Mouse (Mus musculus) common myeloid progenitor, adult 5-6 weeks (primary cell): ENCODE measurements around the gene Uckl1. TPM values are rescaled to one million over a fixed set of nuclear protein-coding genes. Genes with fewer than 3 reads are reported as not detected.

Source experiments
- ATAC-seq: replicated peaks from 2 replicates; pipeline ENCODE4 v1.8.0; 2016; ENCODE audit warnings: low read depth, mild to moderate bottlenecking, moderate TSS enrichment, inconsistent platforms; ENCODE audit not compliant: poor library complexity, severe bottlenecking
- total RNA-seq: library from RNA; stranded (forward); fragments of 200-1000, 187-1606 nt; gene quantifications from 2 replicates; pipeline ENCODE4 v1.2.3, GENCODE M21; 2017

Uckl1 gene
- total RNA-seq, 1 experiment from 2014 or later = 50.7 TPM

GRCm38 (mm10) chr2:181591528-181592085 lies 6.9 kb upstream of the Uckl1 start, which contains the start of gene Prpf6:
Prpf6 (plus strand) TSS chr2:181591868.
- peak; percentile 13; the same call in 1 of the 2 replicates for ATAC-seq

DNA sequence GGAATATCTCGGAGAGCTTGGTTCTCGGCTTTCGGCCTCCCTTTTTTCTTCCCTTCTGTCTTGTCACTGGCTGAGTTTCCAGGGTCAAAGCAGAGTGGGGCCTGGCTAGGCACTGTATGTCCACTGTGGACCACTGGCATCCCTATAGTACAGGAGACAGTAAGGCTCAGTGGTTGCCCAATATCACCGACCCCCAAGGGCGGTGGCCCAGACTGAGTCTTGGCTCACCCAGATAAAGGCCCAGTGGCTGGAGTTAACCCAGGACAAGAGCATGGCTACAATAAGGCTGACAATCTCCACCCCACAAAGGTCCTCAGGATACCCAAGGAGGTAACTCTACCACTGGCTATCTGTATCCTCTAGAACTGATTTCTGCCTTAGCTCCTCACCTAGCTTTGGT lies 5.8 kb upstream of the Uckl1 start:
- ATAC-seq = no peak

DNA sequence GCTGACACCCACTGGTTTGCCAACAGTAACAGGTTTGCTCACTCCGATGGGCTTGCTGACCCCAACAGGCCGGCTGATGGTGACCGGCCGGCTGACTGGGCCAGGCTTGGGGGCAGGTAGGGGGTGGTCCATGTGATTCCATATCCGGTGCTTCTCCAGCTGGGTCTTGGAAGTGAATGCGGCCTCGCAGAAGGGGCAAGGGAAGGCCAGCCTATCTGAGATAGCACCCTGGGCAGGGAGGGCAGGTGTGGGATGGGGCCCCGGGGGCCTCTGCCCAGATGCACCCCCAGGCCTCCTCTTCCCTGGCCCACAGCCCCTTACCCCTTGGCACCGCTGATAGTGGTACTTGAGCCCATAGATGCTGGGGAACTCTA lies 5.0 kb upstream of the Uckl1 start:
- no peak for ATAC-seq

DNA sequence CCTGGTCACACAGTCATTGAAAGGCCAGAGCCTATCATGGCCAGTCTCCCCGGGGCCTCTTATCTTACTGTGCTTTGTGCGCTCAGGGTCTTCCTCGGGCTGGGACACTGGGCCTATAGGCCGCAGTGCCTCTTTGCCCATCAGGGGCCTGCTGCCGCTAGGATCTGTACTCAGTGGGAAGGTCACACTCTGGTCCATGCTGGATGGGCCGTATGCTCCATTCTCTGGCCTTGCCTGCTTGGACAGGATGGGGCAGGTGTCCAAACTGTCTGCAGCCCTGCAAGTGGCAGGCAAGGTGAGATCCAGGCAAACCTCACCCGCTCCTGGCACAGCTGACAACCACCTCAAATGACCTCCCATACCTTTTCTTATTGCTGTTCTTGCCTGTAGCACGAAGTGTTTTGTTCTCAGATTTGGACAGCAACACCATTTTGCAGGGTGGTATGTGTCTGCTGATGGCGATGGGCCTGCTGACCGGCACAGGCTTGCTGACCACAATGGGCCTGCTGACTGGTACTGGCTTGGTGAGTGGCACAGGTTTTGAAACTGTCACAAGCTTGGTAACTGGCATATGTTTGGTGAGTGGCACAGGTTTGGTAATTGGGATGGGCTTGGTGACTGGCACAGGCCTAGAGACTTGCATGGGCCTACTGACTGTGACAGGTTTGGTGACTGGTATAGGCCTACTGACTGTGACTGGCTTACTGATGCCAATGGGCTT lies 4.5 kb upstream of the Uckl1 start:
- no peak for ATAC-seq

- ATAC-seq = no peak
Measured at GRCm38 (mm10) chr2:181588229-181588780, 3.6 kb upstream of the Uckl1 start.

DNA sequence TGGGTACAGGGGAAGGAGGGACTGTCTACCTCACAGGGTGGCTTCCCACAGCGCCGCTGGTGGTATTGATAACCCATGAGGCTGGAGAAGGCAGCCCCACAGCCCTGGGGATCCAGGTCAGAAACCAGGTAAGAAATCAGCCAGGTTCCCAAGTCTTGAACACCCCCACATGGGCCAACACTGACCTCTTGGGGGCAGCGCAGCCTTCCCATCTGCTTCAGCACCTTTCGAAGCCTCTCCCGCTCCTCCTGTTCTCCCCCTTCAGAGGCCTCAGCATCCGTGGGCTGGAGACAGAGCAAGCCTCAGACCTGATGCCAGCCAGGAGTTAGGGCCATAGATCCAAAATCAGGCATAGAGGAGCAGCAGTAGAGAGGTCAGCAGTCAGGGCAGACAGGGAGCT lies 3.1 kb upstream of the Uckl1 start:
- ATAC-seq = no peak

DNA sequence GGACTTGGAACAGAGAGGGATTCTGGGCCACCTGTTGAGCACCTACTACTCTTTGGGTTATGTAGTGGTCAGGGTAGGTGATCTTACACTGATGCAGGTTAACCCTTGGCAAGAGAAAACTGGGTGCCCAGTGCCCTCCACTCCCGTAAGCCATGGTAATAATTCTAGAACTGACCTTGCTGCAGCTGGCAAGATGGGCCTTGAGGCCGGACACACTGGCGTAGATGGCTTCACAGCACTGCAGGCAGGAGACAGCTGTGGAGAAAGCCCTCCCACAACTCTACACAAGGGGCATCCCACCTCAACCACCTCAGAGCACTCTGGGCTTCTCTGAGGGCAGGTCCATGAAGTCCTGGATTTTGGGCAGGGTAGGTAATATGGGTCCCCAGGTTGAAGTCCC lies 1.4 kb upstream of the Uckl1 start:
- no peak for ATAC-seq

GRCm38 (mm10) chr2:181585506-181585905 lies 814 bp upstream of the Uckl1 start:
- no peak for ATAC-seq

DNA sequence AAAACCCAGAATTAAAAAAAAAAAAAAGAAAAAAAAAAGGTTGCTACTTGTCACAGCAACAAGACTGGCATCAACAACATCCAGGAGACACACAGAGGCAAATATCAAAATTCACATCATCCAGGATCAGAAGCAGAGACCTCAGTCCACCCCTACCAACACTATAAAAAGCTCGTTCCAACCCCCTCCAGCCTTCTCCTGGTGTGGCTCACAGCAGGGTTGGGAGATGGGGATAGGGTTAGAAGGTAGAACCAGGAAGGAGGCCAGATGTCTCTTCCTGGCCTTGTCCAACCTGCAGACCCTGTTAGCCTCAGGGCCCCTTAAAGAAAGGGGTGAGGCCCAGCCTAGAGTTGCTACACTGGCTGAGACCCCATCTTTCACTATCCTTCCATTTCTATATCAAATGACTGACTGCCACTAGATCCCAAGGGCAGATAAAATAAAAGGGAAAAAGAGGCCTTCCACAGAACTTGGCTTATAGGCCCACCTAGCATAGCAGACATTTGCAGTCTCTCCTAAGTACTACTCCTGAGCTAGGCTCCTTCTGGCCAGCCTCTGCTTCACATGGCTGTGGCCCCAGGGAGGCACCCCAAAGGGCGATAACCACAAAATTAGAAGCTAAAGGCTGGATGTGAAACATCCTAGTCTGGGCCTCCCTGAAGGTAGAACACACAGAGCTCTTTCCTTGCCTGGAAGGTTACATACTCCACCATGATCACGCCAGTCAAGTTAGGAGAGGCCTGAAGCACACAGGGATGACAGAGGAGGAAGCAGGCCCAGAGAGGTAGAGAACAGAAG lies 1.0 kb downstream of the Uckl1 start:
- no peak for ATAC-seq

DNA sequence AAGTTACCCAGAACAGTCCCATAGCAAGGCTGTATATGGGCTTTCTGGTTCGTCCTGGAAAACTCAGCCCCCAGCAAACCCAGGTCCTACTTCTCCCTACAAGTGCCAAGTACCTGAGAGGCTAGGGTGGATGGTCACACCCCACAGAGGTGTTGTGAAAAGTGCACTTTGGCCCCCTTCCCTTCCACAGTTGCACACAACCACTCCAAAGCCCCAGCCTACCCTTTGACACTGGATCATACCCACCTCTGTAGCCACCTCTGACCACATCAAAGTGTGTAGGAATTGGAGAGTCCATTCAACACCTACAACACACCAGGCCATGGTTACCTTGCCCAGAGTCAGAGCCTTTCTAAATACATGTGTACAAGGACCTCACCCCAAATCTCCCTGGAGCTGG lies 1.8 kb downstream of the Uckl1 start:
- ATAC-seq = no peak

- ATAC-seq = no peak
Measured at GRCm38 (mm10) chr2:181582358-181582757, 2.3 kb downstream of the Uckl1 start.

DNA sequence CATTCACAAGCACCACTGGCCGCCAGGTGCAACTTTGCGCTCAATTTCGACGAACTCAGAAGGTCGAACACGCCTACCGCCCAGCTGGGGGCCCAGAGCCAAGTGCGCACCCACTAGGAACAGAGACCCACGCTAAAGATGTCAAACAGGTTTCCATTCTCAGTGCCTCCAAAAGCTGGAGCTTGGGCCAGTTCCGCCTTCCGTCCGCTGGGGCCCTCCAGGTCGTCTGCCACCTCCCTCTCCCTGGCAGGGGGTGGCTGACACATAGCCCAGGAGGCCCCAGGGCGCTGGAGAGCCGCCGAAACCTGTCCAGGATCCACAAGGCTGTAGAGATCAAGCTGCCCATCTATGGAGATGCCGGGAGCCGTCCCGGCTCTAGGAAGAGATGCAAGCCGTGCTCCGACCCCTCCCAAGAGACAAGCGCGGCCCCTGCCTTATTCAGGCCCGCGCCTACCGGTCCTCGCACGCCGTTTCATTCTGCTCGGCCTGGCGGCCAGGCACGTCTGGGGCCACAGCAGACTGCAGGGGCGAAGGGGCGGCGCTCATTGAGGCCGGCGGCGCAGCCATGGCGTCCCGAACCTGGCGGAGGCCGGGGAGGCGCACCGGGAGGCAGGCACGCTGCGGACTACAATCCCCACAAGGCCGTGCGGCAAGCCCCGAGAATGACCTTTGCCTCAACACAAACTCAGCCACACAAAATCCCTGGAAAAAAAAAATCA lies 3.1 kb downstream of the Uckl1 start:
- ATAC-seq = peak; percentile 59

DNA sequence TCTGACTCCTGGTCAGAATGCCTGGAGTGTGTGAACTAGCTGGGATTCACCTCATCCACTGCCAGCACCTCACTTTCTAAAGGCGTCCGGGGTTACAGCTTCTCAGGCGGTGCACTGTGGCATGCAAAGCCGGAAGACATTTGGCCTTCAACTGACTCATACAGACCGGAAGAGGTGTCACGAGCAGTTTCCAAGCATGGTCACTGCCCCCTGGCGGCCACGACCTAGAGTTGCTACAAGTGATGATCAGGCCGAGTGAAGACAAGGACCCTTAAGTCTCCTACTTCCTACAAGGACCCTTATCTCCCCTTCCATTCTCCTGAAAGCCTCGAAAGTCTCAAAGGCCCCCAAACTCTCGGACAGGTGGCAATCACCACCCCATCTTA lies 3.7 kb downstream of the Uckl1 start:
- peak; percentile 87 for ATAC-seq

DNA sequence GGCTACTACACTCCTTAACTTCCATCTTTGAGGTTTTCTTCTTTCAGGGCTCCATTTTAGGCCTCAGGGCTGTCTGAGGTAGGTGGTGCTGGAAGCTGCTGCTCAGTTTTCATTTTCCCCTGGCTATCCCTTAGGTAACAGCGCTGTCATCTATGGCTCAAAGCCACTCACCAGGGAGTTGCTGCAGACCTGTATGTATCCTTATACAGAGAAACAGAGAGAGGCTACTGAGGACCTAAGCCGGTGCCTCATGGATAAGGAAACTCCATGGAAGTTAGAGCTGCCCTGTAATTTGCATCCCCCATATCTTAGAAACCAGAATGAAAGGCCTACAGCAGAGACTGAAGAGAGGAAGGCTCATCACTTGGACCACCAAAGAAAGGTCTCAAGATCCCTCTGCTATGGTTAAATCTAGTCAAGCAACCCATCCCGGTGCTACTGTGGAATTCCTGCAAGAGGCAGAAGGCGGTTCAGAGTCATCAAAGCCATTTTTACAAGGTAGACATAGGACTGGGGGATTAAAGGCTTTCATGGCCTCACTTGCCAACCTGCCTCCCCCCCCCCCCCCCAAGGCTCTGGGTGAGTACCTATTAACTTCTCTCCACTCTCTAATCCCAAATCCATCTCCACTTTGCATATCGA lies 4.4 kb downstream of the Uckl1 start:
- no peak for ATAC-seq

GRCm38 (mm10) chr2:181579681-181580080 lies 5.0 kb downstream of the Uckl1 start:
- ATAC-seq = no peak

DNA sequence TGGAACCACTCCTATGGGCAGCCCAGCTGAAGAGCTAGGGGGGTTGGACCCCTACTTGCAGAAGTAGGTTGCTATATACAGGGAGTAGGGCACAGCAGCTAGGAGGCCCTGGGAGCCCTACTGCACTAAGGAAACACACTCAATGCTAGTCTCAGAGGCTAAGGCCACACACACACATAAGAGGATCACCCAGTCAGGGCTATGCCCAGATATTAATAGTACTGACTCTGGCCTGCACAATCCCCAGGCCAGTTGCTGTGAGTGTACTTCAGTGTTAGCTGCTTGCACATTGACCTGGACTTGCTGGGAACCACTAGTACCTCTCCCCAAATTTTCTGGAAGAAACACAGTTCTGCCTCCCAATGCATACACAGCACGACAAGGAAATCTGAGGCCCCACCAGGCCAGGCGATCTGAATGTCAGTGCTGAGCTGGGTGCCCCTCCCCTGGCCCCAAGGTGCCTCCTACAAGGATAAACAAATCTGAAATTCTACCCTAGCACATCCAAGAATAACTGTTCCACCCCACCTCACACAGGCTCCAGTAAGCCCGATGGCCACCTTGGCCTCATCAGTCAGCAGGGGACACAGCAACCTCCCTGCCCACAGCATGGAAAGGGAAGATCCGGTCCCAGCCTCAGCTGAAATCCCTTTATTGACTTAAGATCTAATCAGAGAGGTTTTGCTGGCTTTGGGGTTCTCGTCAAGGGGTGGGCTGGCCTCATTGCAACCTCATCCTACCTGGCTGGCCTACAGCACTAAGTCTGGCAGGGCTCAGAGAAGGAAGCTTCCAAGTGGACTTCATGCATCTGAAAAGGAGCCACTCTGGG lies 5.7 kb downstream of the Uckl1 start:
- ATAC-seq = no peak

GRCm38 (mm10) chr2:181577981-181578581 lies 6.6 kb downstream of the Uckl1 start:
- peak; percentile 12; the same call in 1 of the 2 replicates for ATAC-seq

- ATAC-seq = no peak
Measured at GRCm38 (mm10) chr2:181577126-181577525, 7.6 kb downstream of the Uckl1 start.

DNA sequence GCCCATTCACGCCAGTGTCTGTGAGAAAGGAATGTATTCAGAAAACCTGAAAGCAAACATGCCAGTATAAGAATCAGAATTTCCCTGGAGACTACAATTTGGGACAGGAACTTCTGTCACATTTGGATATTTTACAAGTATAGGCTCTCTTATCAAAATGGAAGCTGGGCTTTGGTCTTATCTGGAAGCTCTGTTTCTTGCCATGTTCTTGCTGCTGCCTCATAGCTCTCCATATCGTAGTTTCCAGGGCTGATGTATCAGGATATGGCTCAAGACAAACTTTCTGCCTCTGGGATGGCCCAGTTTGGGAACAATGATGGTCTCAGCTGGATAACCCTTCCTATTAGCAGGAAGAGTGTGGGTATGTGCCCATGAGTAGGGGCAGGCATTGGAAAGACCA lies 8.1 kb downstream of the Uckl1 start:
- ATAC-seq = no peak
